Mouse (Mus musculus): Measurements from ENCODE around the gene Stk11. TPM values are rescaled to one million over a fixed set of nuclear protein-coding genes. Genes with fewer than 3 reads are reported as not detected.

Stk11 gene
- polyA plus RNA-seq, 1 experiment = 222 TPM

GRCm38 (mm10) chr10:80104181-80104580 is 11.4 kb upstream of the Stk11 start:
- H3K27ac ChIP-seq (ENCODE audit: control insufficient read depth, insufficient read depth, low read depth, low read length) = no peak overlapping the region
- no peaks in the 10 kb centered on the region for H3K27me3 ChIP-seq (ENCODE audit: control insufficient read depth, insufficient read depth, low read length)
- no peak overlapping the region for H3K4me3 ChIP-seq (ENCODE audit: control insufficient read depth, low read depth, low read length)
- H3K4me1 ChIP-seq (ENCODE audit: control insufficient read depth, insufficient read depth, low read length) = peaks cover 28% of the 10 kb centered on the region
- TF ChIP-seq CTCF (IDR thresholded peaks at IDR 0.05; ENCODE audit: control insufficient read depth, insufficient read depth, insufficient replicate concordance, low read depth, low read length) (no peak), POLR2A (IDR thresholded peaks at IDR 0.05; ENCODE audit: control insufficient read depth, low read depth, low read length) (no peak)
- no peaks in the 10 kb centered on the region for H3K36me3 ChIP-seq (ENCODE audit: control insufficient read depth, insufficient read depth, low read length)

DNA sequence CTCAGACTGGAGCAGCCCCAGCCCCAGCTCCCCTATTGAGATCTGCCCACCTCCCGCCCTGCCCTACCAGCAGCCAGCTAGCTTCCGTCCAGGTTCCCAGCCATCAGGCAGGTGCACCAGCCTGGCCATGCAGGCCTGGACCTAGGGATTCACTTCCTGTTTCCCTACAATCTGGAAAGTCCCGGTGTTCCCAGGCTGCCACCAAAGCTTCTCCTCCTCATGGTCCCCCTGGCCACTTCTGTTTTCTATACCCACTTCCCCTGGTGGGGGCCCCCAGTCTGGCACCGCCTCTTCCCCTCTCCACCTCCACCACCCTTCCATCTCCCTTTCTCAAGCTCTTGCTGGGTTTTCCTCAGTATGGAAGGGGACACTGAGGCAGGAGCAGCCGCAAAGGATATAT is 10.1 kb upstream of the Stk11 start, which contains the start of gene Sbno2:
Gene Sbno2 (minus strand): TSS at position 112 of the 400 bp plus-strand sequence.
- H3K27ac ChIP-seq (ENCODE audit: control insufficient read depth, insufficient read depth, low read depth, low read length) = no peak within 1 kb of the TSS
- no peak within 1 kb of the TSS for H3K4me3 ChIP-seq (ENCODE audit: control insufficient read depth, low read depth, low read length)
- no peak for TF ChIP-seq POLR2A (IDR thresholded peaks at IDR 0.05; ENCODE audit: control insufficient read depth, low read depth, low read length)
- no peak for TF ChIP-seq CTCF (IDR thresholded peaks at IDR 0.05; ENCODE audit: control insufficient read depth, insufficient read depth, insufficient replicate concordance, low read depth, low read length)

DNA sequence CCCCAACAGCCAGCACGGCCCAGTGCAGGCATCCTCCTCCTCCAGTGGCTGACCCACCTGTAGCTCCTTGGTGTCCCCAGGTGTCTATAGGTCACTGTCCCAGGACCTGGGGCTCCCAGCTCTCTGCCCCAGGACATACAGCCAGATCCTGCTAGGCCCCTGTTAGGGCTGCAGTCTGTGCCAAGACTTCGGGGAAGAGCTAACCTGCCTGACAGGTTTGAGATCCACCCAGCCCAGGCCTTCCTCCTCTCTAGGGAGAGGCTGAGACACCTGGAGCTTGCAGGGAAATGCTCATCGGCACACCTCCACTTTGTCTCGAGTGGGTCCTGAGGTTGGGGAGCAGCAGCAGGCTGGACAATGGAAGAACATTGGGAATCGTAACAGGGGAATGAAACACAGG is 9.7 kb upstream of the Stk11 start:
- Histone ChIP-seq H3K27me3 (ENCODE audit: control insufficient read depth, insufficient read depth, low read length) (no peaks in the 10 kb centered on the region), H3K4me1 (ENCODE audit: control insufficient read depth, insufficient read depth, low read length) (peaks cover 21% of the 10 kb centered on the region), H3K27ac (ENCODE audit: control insufficient read depth, insufficient read depth, low read depth, low read length) (no peak overlapping the region), H3K36me3 (ENCODE audit: control insufficient read depth, insufficient read depth, low read length) (no peaks in the 10 kb centered on the region), H3K4me3 (ENCODE audit: control insufficient read depth, low read depth, low read length) (no peak overlapping the region)
- no peak for TF ChIP-seq CTCF (IDR thresholded peaks at IDR 0.05; ENCODE audit: control insufficient read depth, insufficient read depth, insufficient replicate concordance, low read depth, low read length)
- no peak for TF ChIP-seq POLR2A (IDR thresholded peaks at IDR 0.05; ENCODE audit: control insufficient read depth, low read depth, low read length)

More for the DNA sequence above, 10.1 kb upstream of the Stk11 start, which contains the start of gene Sbno2:
- H3K36me3 ChIP-seq (ENCODE audit: control insufficient read depth, insufficient read depth, low read length) = no peaks in the 10 kb centered on the region
- no peaks in the 10 kb centered on the region for H3K27me3 ChIP-seq (ENCODE audit: control insufficient read depth, insufficient read depth, low read length)
- peaks cover 25% of the 10 kb centered on the region for H3K4me1 ChIP-seq (ENCODE audit: control insufficient read depth, insufficient read depth, low read length)

- Histone ChIP-seq H3K27ac (ENCODE audit: control insufficient read depth, insufficient read depth, low read depth, low read length) (no peak overlapping the region), H3K27me3 (ENCODE audit: control insufficient read depth, insufficient read depth, low read length) (no peaks in the 10 kb centered on the region), H3K4me3 (ENCODE audit: control insufficient read depth, low read depth, low read length) (no peak overlapping the region), H3K4me1 (ENCODE audit: control insufficient read depth, insufficient read depth, low read length) (peaks cover 12% of the 10 kb centered on the region), H3K36me3 (ENCODE audit: control insufficient read depth, insufficient read depth, low read length) (no peaks in the 10 kb centered on the region)
- TF ChIP-seq CTCF (IDR thresholded peaks at IDR 0.05; ENCODE audit: control insufficient read depth, insufficient read depth, insufficient replicate concordance, low read depth, low read length) (no peak), POLR2A (IDR thresholded peaks at IDR 0.05; ENCODE audit: control insufficient read depth, low read depth, low read length) (no peak)
These were observed 7.9 kb upstream of the Stk11 start for GRCm38 (mm10) chr10:80107678-80108077.

DNA sequence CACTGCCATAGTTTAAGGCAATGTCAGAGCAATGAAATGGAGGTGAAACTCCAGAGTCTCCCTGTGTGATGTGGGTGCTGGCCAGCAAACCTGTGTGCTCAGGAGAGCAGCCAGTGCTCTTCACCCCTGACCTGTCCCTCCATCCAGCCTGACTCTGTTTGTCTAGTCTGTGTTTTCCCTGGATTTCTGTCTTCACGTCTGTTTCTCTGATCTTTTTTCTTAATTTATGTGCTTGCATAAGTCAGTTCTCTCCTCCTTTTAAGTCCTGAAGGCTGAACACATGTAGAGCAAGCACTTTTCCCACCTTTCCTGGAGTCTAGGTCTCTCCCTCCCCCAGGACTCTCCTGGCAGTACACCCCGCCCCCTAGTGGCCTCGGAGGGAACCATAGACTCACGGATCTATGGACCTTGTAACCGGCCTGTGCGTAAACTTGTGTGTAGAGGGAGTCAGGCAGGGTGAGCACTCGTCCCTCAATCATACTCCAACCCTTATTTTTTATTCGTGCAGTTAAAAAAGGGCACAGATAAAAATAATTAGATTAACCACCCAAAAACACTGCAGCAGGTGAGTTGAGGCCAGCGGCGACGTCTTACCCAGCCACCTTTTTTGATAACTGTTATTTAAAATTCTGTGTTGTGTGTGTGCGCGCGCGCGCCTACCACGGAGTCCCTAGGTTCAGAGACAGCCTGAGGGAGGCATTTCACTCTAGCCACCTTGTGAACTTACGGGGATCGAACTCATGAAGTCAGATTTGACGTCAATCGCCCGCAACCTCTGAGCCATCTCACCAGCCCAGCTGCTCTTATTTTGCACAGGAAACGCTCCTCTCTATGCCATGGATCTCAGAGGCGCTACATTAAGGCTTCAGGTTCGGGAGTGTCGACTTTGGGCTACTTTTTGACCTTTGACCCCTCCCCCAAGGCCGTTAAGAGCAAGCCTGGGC is 990 bp upstream of the Stk11 start:
- Histone ChIP-seq H3K27me3 (ENCODE audit: control insufficient read depth, insufficient read depth, low read length) (no peaks in the 10 kb centered on the region), H3K4me3 (ENCODE audit: control insufficient read depth, low read depth, low read length) (peak overlapping the region; percentile 79), H3K36me3 (ENCODE audit: control insufficient read depth, insufficient read depth, low read length) (no peaks in the 10 kb centered on the region; the same call in 1 of the 2 replicates), H3K27ac (ENCODE audit: control insufficient read depth, insufficient read depth, low read depth, low read length) (peak overlapping the region; percentile 98), H3K4me1 (ENCODE audit: control insufficient read depth, insufficient read depth, low read length) (peaks cover 24% of the 10 kb centered on the region)
- TF ChIP-seq CTCF (IDR thresholded peaks at IDR 0.05; ENCODE audit: control insufficient read depth, insufficient read depth, insufficient replicate concordance, low read depth, low read length) (peak; percentile 88), POLR2A (IDR thresholded peaks at IDR 0.05; ENCODE audit: control insufficient read depth, low read depth, low read length) (no peak)

- TF ChIP-seq CTCF (IDR thresholded peaks at IDR 0.05; ENCODE audit: control insufficient read depth, insufficient read depth, insufficient replicate concordance, low read depth, low read length) (no peak), POLR2A (IDR thresholded peaks at IDR 0.05; ENCODE audit: control insufficient read depth, low read depth, low read length) (no peak)
- H3K4me1 ChIP-seq (ENCODE audit: control insufficient read depth, insufficient read depth, low read length) = peaks cover 23% of the 10 kb centered on the region
- no peaks in the 10 kb centered on the region for H3K27me3 ChIP-seq (ENCODE audit: control insufficient read depth, insufficient read depth, low read length)
- H3K4me3 ChIP-seq (ENCODE audit: control insufficient read depth, low read depth, low read length) = peak overlapping the region; percentile 79
- peak overlapping the region; percentile 87 for H3K27ac ChIP-seq (ENCODE audit: control insufficient read depth, insufficient read depth, low read depth, low read length)
- H3K36me3 ChIP-seq (ENCODE audit: control insufficient read depth, insufficient read depth, low read length) = no peaks in the 10 kb centered on the region; the same call in 1 of the 2 replicates
These were observed 337 bp downstream of the Stk11 start for GRCm38 (mm10) chr10:80115944-80116335.

DNA sequence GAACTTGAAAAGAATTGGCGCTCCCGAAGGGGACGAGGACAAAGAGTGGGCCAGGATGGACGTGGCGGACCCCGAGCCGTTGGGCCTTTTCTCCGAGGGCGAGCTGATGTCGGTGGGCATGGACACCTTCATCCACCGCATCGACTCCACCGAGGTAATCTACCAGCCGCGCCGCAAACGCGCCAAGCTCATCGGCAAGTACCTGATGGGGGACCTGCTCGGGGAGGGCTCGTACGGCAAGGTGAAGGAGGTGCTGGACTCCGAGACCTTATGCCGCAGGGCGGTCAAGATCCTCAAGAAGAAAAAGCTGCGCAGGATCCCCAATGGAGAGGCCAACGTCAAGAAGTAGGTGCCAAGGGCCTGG is 942 bp downstream of the Stk11 start:
- no peaks in the 10 kb centered on the region; the same call in 1 of the 2 replicates for H3K36me3 ChIP-seq (ENCODE audit: control insufficient read depth, insufficient read depth, low read length)
- no peaks in the 10 kb centered on the region for H3K27me3 ChIP-seq (ENCODE audit: control insufficient read depth, insufficient read depth, low read length)
- TF ChIP-seq POLR2A (IDR thresholded peaks at IDR 0.05; ENCODE audit: control insufficient read depth, low read depth, low read length) (no peak), CTCF (IDR thresholded peaks at IDR 0.05; ENCODE audit: control insufficient read depth, insufficient read depth, insufficient replicate concordance, low read depth, low read length) (no peak; the same call in 1 of the 2 replicates)
- peak overlapping the region; percentile 76 for H3K27ac ChIP-seq (ENCODE audit: control insufficient read depth, insufficient read depth, low read depth, low read length)
- peak overlapping the region; percentile 79 for H3K4me3 ChIP-seq (ENCODE audit: control insufficient read depth, low read depth, low read length)
- H3K4me1 ChIP-seq (ENCODE audit: control insufficient read depth, insufficient read depth, low read length) = peaks cover 23% of the 10 kb centered on the region
